Mouse (Mus musculus) lung, embryonic 16.5 days (tissue): Measurements from ENCODE around the gene Wnt8b. TPM values are rescaled to one million over a fixed set of nuclear protein-coding genes. Genes with fewer than 3 reads are reported as not detected.

Experiments
- ATAC-seq: fragments of 200-750 bp; cut with Nextera tagmentation; 2 replicates; pipeline ENCODE4 v1.8.0; 2017; ENCODE audit warnings: low read depth, mild to moderate bottlenecking, moderate library complexity
- H3K27ac ChIP-seq: fragments of 300-500 bp; sonication (generic); 2 replicates; pipeline ENCODE4 v1.5.1; 2014; ENCODE audit warnings: mild to moderate bottlenecking, control low read depth, low read length
- H3K27me3 ChIP-seq: fragments of 300-500 bp; sonication (generic); 2 replicates; pipeline ENCODE4 v1.6.1; 2014; ENCODE audit warnings: low read depth, low read length, mixed read lengths; ENCODE audit not compliant: control insufficient read depth, insufficient read depth
- H3K36me3 ChIP-seq: fragments of 300-500 bp; sonication (generic); 2 replicates; pipeline ENCODE4 v1.6.1; 2014; ENCODE audit warnings: low read length; ENCODE audit not compliant: control insufficient read depth, insufficient read depth
- H3K4me1 ChIP-seq: fragments of 300-500 bp; sonication (generic); replicated peaks from 2 replicates; pipeline ENCODE4 v1.6.1; 2014; ENCODE audit warnings: low read length, mixed read lengths; ENCODE audit not compliant: control insufficient read depth, insufficient read depth
- H3K4me2 ChIP-seq: fragments of 300-500 bp; sonication (generic); 2 replicates; pipeline ENCODE4 v1.6.1; 2014; ENCODE audit warnings: low read depth, low read length, control low read depth
- H3K4me3 ChIP-seq: fragments of 300-500 bp; sonication (generic); 2 replicates; pipeline ENCODE4 v1.5.1; 2014; ENCODE audit warnings: mild to moderate bottlenecking, low read length, control low read depth
- H3K9ac ChIP-seq: fragments of 300-500 bp; sonication (generic); 2 replicates; pipeline ENCODE4 v1.6.1; 2014; ENCODE audit warnings: low read length, control low read depth
- H3K9me3 ChIP-seq: fragments of 300-500 bp; sonication (generic); 2 replicates; pipeline ENCODE4 v1.6.1; 2016; ENCODE audit warnings: low read length; ENCODE audit not compliant: control insufficient read depth
- WGBS: fragments of 180-500 bp; shearing (Covaris S2); extraction: QIAGEN DNeasy Blood & Tissue Kit; methylation state at CpG from one replicate; pipeline ENCODE4 v1.1.7; 2014; 5-methylcytosine and 5-hydroxymethylcytosine counted together
- polyA plus RNA-seq: library from polyadenylated mRNA; unstranded; fragments of >200 nt; fragmentation: Nextera tagmentation; extraction: Ambion mirVana; gene quantifications from 2 replicates; pipeline ENCODE4 v1.2.1, GENCODE M21; 2015

The Wnt8b gene
- polyA plus RNA-seq, 1 experiment from 2014 or later, result not detected

- no peak overlapping the region for H3K4me3 ChIP-seq
- H3K27me3 ChIP-seq, result peaks cover 11% of the 10 kb centered on the region; the same call in 1 of the 2 replicates
- H3K36me3 ChIP-seq, result no peaks in the 10 kb centered on the region
- 57% methylated on average over 12 of the region's 12 CpGs for WGBS
- no peak for ATAC-seq
- H3K9me3 ChIP-seq, result no peaks in the 10 kb centered on the region
- no peak overlapping the region for H3K27ac ChIP-seq
- H3K9ac ChIP-seq, result no peak overlapping the region
- peaks cover 25% of the 10 kb centered on the region for H3K4me1 ChIP-seq
- no peak overlapping the region for H3K4me2 ChIP-seq
These were observed 24.9 kb downstream of the Wnt8b start for GRCm38 (mm10) chr19:44517996-44518768.

GRCm38 (mm10) chr19:44519152-44519551 is 25.9 kb downstream of the Wnt8b start:
- WGBS, result 31% methylated on average over 7 of the region's 7 CpGs
- ATAC-seq, result peak; percentile 91
- Histone ChIP-seq H3K27ac (no peak overlapping the region), H3K4me2 (no peak overlapping the region), H3K4me1 (peaks cover 24% of the 10 kb centered on the region), H3K9me3 (no peaks in the 10 kb centered on the region), H3K4me3 (no peak overlapping the region), H3K36me3 (no peaks in the 10 kb centered on the region), H3K9ac (no peak overlapping the region), H3K27me3 (0 out of 2 replicates have a peak, but pooled peaks cover 6% of the 10 kb centered on the region)

DNA sequence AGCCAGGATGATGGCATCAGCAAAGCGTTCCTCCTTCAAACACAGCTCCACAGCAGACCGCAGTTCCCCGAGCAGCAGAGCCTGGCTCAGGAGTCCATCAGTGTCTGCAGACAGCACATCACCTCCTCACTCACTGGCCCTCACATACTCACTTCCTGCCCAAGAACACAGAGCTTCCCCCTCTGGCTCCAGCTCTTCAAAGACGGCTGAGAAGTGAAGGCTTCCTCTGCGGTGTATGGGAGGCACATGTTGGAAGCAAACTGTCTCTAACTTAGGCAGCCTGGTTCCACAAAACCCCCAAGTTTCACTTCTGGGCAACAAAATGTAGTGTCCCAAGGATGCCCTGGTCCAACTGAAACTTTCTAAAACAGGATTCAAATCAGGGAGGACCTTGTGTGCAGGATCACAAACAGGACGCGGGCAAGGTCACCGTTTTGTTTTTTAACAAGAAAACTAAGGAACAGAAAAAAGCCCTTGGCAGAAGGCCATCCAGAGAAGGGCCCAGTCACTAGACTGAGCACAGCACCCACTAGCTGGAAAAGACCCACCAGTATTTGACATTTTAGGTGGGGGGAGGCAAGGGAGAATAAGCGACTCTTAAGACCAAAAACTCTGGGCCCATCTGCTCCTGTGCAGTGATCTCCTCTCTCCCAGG is 32.4 kb downstream of the Wnt8b start:
- H3K4me3 ChIP-seq, result no peak overlapping the region
- H3K4me2 ChIP-seq, result no peak overlapping the region
- ATAC-seq, result no peak
- no peaks in the 10 kb centered on the region for H3K9me3 ChIP-seq
- H3K9ac ChIP-seq, result no peak overlapping the region
- H3K4me1 ChIP-seq, result no peaks in the 10 kb centered on the region; the same call in 1 of the 2 replicates
- no peaks in the 10 kb centered on the region for H3K36me3 ChIP-seq
- no peaks in the 10 kb centered on the region for H3K27me3 ChIP-seq
- 60% methylated on average over 9 of the region's 9 CpGs for whole genome bisulfite sequencing
- H3K27ac ChIP-seq, result no peak overlapping the region

DNA sequence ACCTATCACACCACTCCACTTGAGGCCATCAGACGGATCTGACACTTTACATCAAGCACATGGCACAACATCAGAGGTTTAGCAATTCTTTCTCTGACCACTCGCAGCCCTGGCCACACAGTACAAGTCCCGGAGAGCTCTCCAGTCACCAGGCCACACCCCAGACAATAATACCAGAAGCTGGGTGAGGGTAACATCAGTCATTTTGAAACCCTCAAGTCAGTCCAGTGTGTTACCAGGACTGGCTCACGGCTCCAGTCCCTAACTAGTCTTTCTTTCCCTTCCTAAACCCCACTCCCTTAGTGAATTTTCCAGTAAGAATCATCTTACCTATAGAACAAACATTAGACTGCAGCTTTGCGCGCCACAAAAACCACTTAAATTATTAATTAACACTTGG is 36.7 kb downstream of the Wnt8b start:
- no peak overlapping the region for H3K4me2 ChIP-seq
- H3K9ac ChIP-seq, result no peak overlapping the region
- H3K36me3 ChIP-seq, result no peaks in the 10 kb centered on the region
- peaks cover 4% of the 10 kb centered on the region for H3K27me3 ChIP-seq
- no peaks in the 10 kb centered on the region for H3K9me3 ChIP-seq
- H3K4me1 ChIP-seq, result no peaks in the 10 kb centered on the region; the same call in 1 of the 2 replicates
- 54% methylated on average over 6 of the region's 6 CpGs for WGBS
- no peak overlapping the region for H3K27ac ChIP-seq
- no peak overlapping the region for H3K4me3 ChIP-seq
- no peak for ATAC-seq

- no peaks in the 10 kb centered on the region for H3K4me1 ChIP-seq
- H3K9me3 ChIP-seq, result no peaks in the 10 kb centered on the region
- peaks cover 4% of the 10 kb centered on the region for H3K27me3 ChIP-seq
- no peak overlapping the region for H3K4me2 ChIP-seq
- no peak overlapping the region for H3K9ac ChIP-seq
- WGBS, result 30% methylated on average over 3 of the region's 3 CpGs
- ATAC-seq, result no peak
- H3K36me3 ChIP-seq, result no peaks in the 10 kb centered on the region
- no peak overlapping the region for H3K27ac ChIP-seq
- no peak overlapping the region for H3K4me3 ChIP-seq
These were observed 42.1 kb downstream of the Wnt8b start for GRCm38 (mm10) chr19:44535376-44535775.

GRCm38 (mm10) chr19:44537416-44537815 is 44.1 kb downstream of the Wnt8b start:
- no peak overlapping the region for H3K27ac ChIP-seq
- no peak overlapping the region for H3K4me3 ChIP-seq
- 67% methylated on average over 8 of the region's 8 CpGs for WGBS
- H3K36me3 ChIP-seq, result no peaks in the 10 kb centered on the region
- no peaks in the 10 kb centered on the region for H3K4me1 ChIP-seq
- no peaks in the 10 kb centered on the region; the same call in 1 of the 2 replicates for H3K27me3 ChIP-seq
- peaks cover 4% of the 10 kb centered on the region for H3K9me3 ChIP-seq
- no peak overlapping the region for H3K9ac ChIP-seq
- no peak overlapping the region for H3K4me2 ChIP-seq
- no peak for ATAC-seq

DNA sequence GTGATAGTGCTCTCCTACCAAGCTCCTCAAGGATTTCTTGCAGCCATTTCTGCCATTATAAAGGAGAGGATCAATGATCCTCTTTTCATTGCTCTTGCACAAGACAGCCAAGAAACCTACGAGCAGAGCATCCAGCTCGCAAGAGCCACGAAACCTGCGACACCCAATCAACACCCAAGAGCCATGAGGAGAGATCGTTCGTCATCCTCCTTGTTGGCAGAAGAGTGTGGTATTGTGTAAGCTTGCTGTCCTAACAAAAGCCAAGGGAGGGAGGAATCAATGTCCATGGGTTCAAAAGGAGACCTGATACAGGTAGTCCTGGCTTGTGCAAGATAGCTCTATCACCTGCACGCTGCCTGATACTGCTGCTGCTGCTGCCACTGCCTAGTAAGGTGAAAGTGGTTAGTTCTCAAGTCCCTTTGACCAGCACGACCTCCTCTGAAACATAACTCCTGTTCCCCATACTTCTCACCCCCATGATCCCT is 49.5 kb downstream of the Wnt8b start:
- H3K27me3 ChIP-seq, result no peaks in the 10 kb centered on the region; the same call in 1 of the 2 replicates

GRCm38 (mm10) chr19:44544372-44544771 is 51.1 kb downstream of the Wnt8b start:
- ATAC-seq, result no peak
- H3K9me3 ChIP-seq, result peaks cover 4% of the 10 kb centered on the region
- H3K4me2 ChIP-seq, result no peak overlapping the region
- 64% methylated on average over 10 of the region's 10 CpGs for WGBS
- H3K4me1 ChIP-seq, result 0 out of 2 replicates have a peak, but pooled peaks cover 5% of the 10 kb centered on the region
- H3K27ac ChIP-seq, result no peak overlapping the region
- no peaks in the 10 kb centered on the region; the same call in 1 of the 2 replicates for H3K27me3 ChIP-seq
- H3K36me3 ChIP-seq, result peaks cover 13% of the 10 kb centered on the region
- no peak overlapping the region for H3K4me3 ChIP-seq
- no peak overlapping the region for H3K9ac ChIP-seq

More for the DNA sequence above, 49.5 kb downstream of the Wnt8b start:
- no peaks in the 10 kb centered on the region for H3K36me3 ChIP-seq
- H3K4me2 ChIP-seq, result no peak overlapping the region
- WGBS, result 76% methylated on average over 8 of the region's 8 CpGs
- 0 out of 2 replicates have a peak, but pooled peaks cover 5% of the 10 kb centered on the region for H3K4me1 ChIP-seq
- ATAC-seq, result no peak
- H3K4me3 ChIP-seq, result no peak overlapping the region
- H3K9me3 ChIP-seq, result peaks cover 4% of the 10 kb centered on the region
- H3K27ac ChIP-seq, result no peak overlapping the region
- H3K9ac ChIP-seq, result no peak overlapping the region

GRCm38 (mm10) chr19:44544775-44545174 is 51.5 kb downstream of the Wnt8b start:
- H3K4me2 ChIP-seq, result peak overlapping the region; percentile 91
- H3K4me3 ChIP-seq, result peak overlapping the region; percentile 59
- H3K27ac ChIP-seq, result no peak overlapping the region
- peaks cover 17% of the 10 kb centered on the region for H3K36me3 ChIP-seq
- ATAC-seq, result 0 out of 2 replicates have a peak, but pooled peaks have one; percentile 64
- no peaks in the 10 kb centered on the region; the same call in 1 of the 2 replicates for H3K27me3 ChIP-seq
- WGBS, result 1% methylated on average over 13 of the region's 13 CpGs
- no peak overlapping the region for H3K9ac ChIP-seq
- 0 out of 2 replicates have a peak, but pooled peaks cover 5% of the 10 kb centered on the region for H3K4me1 ChIP-seq
- H3K9me3 ChIP-seq, result peaks cover 4% of the 10 kb centered on the region
